Mouse (Mus musculus): ENCODE results near the gene Sdhaf1. TPM values are rescaled to one million over a fixed set of nuclear protein-coding genes. Genes with fewer than 3 reads are reported as not detected.

Gene Sdhaf1
- polyA plus RNA-seq, 1 experiment from 2014 or later = 27.4 TPM

GRCm38 (mm10) chr7:30289071-30289713, 34.5 kb downstream of the Sdhaf1 start:
- Histone ChIP-seq H3K27ac (replicated peaks) (0 out of 2 replicates have a peak overlapping the region, but pooled peaks have one; percentile 20), H3K4me2 (replicated peaks) (no peak overlapping the region), H3K36me3 (peaks cover 10% of the 10 kb centered on the region), H3K9me3 (no peaks in the 10 kb centered on the region), H3K9ac (replicated peaks) (no peak overlapping the region), H3K27me3 (peaks cover 10% of the 10 kb centered on the region), H3K4me1 (peaks cover 34% of the 10 kb centered on the region), H3K4me3 (no peak overlapping the region)
- no peak for ATAC-seq (ENCODE audit: low FRiP score, low read depth)
- 79% methylated on average over 7 of the region's 7 CpGs for WGBS

DNA sequence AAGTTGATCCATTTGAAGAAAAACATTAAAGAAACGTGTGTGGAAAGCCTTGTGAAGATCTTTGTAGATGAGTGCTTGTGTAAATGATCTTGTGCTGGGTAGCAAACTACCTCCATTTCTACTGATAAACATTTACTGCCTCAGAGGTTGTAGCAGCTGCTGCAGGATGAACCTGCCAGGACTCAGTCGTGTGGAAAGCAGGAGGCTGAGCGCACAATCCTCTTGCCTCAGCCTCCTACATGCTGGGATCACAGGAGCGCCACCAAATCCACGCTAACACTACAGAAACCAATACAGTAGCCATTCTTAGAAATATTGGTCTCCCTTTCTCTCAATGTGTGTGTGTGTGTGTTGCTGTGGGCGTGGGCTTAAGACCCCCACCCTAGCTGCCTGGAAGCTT, 35.6 kb downstream of the Sdhaf1 start:
- Histone ChIP-seq H3K9ac (replicated peaks) (no peak overlapping the region), H3K27ac (replicated peaks) (no peak overlapping the region), H3K4me2 (replicated peaks) (no peak overlapping the region), H3K9me3 (no peaks in the 10 kb centered on the region), H3K36me3 (no peaks in the 10 kb centered on the region), H3K4me1 (peaks cover 25% of the 10 kb centered on the region), H3K27me3 (peaks cover 10% of the 10 kb centered on the region), H3K4me3 (no peak overlapping the region)
- 71% methylated on average over 6 of the region's 6 CpGs for WGBS
- no peak for ATAC-seq (ENCODE audit: low FRiP score, low read depth)

GRCm38 (mm10) chr7:30286701-30287410, 36.8 kb downstream of the Sdhaf1 start:
- H3K36me3 ChIP-seq = no peaks in the 10 kb centered on the region
- no peak overlapping the region for H3K4me3 ChIP-seq
- peaks cover 15% of the 10 kb centered on the region for H3K4me1 ChIP-seq
- 70% methylated on average over 8 of the region's 8 CpGs for WGBS
- H3K4me2 ChIP-seq (replicated peaks) = no peak overlapping the region
- no peak overlapping the region for H3K9ac ChIP-seq (replicated peaks)
- no peak overlapping the region for H3K27ac ChIP-seq (replicated peaks)
- peaks cover 10% of the 10 kb centered on the region for H3K27me3 ChIP-seq
- H3K9me3 ChIP-seq = no peaks in the 10 kb centered on the region
- ATAC-seq (ENCODE audit: low FRiP score, low read depth) = no peak

DNA sequence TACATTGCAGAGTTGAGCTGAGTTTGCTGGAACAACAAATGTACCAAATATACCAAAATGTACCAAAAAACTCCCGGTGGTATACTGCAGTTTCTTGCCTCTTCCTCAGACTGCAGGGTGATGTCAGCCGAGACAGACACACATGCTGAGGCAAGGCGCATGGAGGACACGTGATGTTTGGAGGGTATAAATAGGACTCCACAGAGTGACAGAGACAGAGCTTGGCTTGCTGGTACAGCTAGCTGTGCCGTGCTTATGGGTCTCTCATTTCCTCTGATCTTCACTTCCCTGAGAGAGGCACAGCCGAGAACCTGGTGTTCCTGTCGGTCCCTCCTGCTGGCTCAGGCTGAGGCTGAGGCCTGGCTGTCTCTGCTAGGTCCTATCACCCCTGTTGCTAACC, 41.0 kb downstream of the Sdhaf1 start:
- Histone ChIP-seq H3K4me1 (peaks cover 15% of the 10 kb centered on the region), H3K9me3 (no peaks in the 10 kb centered on the region), H3K27me3 (0 out of 2 replicates have a peak, but pooled peaks cover 5% of the 10 kb centered on the region), H3K36me3 (no peaks in the 10 kb centered on the region), H3K4me3 (no peak overlapping the region), H3K27ac (replicated peaks) (no peak overlapping the region), H3K4me2 (replicated peaks) (no peak overlapping the region), H3K9ac (replicated peaks) (no peak overlapping the region)
- 78% methylated on average over 7 of the region's 7 CpGs for WGBS
- ATAC-seq (ENCODE audit: low FRiP score, low read depth) = no peak

DNA sequence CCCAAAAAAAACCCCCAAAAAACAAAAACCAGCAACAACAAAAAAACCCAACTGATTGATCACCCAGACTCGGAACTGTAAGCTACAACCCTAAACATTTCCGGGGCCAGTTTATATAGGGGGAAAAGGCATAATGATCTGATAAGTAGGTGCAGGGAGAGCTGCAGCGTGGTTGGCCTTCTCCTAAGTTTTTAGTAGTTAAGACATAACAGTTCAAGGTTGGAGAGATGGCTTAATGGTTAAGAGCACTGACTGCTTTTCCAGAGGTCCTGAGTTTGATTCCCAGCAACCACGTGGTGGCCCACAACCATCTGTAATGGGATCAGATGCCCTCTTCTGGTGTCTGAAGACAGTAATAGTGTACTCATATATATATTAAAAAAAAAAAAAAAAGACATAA, 42.2 kb downstream of the Sdhaf1 start:
- Histone ChIP-seq H3K36me3 (no peaks in the 10 kb centered on the region), H3K9ac (replicated peaks) (no peak overlapping the region), H3K9me3 (no peaks in the 10 kb centered on the region), H3K27me3 (0 out of 2 replicates have a peak, but pooled peaks cover 5% of the 10 kb centered on the region), H3K4me2 (replicated peaks) (no peak overlapping the region), H3K27ac (replicated peaks) (peak overlapping the region; percentile 97; the same call in 1 of the 2 replicates), H3K4me1 (peaks cover 13% of the 10 kb centered on the region), H3K4me3 (no peak overlapping the region)
- no peak for ATAC-seq (ENCODE audit: low FRiP score, low read depth)
- WGBS = 78% methylated on average over 4 of the region's 4 CpGs

DNA sequence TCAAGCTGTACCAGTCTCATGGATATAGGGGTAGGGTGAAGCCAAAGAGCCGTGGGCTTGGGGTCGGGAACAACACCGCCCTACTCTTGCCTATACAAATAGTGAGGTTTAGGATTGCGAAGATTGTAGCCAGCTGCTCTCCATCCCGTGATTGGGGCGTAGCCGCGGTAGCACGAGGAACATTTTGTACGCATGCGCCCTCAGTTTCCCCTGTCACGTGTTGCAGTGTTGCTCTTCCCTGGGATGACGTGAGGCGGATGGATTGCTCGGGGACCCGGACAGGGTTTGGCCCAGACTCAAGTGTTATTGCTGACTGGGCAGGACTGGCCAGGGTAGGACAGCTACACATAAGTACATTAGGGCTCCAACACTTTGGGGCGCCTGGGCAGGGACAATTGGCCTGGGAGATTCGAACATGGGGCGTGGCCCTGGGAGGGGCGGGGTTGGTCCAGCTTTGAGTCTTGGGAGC, 43.0 kb downstream of the Sdhaf1 start:
- H3K27me3 ChIP-seq = no peaks in the 10 kb centered on the region
- H3K4me1 ChIP-seq = peaks cover 13% of the 10 kb centered on the region
- peak overlapping the region; percentile 97 for H3K27ac ChIP-seq (replicated peaks)
- H3K9ac ChIP-seq (replicated peaks) = peak overlapping the region; percentile 58
- ATAC-seq (ENCODE audit: low FRiP score, low read depth) = peak; percentile 82
- H3K4me3 ChIP-seq = peak overlapping the region; percentile 65
- no peaks in the 10 kb centered on the region for H3K36me3 ChIP-seq
- no peaks in the 10 kb centered on the region for H3K9me3 ChIP-seq
- H3K4me2 ChIP-seq (replicated peaks) = peak overlapping the region; percentile 84
- WGBS = under 1% methylated on average over 20 of the region's 20 CpGs

DNA sequence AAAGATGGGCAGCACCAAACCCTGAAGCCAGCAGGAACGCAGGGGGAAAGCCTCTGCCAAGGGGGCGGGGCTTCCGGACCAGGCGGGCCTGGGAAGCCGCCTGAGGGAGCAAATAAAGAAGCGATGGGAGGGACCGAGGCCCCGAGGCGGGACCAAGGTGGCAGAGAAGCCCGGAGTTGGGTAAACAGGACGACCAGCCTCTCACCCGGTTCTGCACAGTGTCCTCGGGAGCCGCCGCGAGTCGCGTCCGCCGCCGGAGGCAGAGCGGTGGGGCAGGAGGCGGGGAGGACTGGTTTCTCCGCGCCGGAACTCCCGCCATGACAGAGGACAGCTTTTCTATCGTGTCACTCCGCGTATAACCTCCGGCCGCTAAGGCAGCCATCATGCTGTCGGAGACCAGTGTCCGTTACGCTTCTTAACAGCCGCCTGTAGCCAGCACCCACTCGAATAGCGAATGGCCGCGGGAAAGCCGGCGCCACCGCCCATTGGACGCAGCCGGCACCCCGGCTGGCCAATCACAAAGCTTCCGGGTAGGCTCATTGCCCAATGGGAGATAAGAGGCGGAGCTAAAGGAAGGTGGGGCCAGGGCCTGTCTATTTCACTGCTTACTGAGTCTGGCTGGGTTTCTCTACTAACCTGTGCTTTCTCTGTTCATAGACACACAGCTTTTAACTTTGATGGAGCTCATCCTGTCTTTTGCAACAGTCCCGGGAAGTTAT, 43.6 kb downstream of the Sdhaf1 start, which contains the start of the genes Thap8 and Wdr62:
Thap8 (plus strand) TSS at position 144 of the 719 bp plus-strand sequence.
Wdr62 (minus strand) TSS at position 469 of the 719 bp plus-strand sequence.
- 0% methylated on average over 49 of the region's 49 CpGs for WGBS
- H3K9me3 ChIP-seq = no peaks in the 10 kb centered on the region
- H3K4me1 ChIP-seq = peaks cover 13% of the 10 kb centered on the region
- peak; percentile 95 for ATAC-seq (ENCODE audit: low FRiP score, low read depth)
- H3K36me3 ChIP-seq = no peaks in the 10 kb centered on the region
- H3K4me2 ChIP-seq (replicated peaks) = peak within 1 kb of the TSS; percentile 84
- peak within 1 kb of the TSS; percentile 65 for H3K4me3 ChIP-seq
- no peaks in the 10 kb centered on the region for H3K27me3 ChIP-seq
- peak within 1 kb of the TSS; percentile 58 for H3K9ac ChIP-seq (replicated peaks)
- H3K27ac ChIP-seq (replicated peaks) = peak within 1 kb of the TSS; percentile 97

GRCm38 (mm10) chr7:30279536-30279935, 44.2 kb downstream of the Sdhaf1 start:
- no peaks in the 10 kb centered on the region for H3K36me3 ChIP-seq
- peak overlapping the region; percentile 65 for H3K4me3 ChIP-seq
- ATAC-seq (ENCODE audit: low FRiP score, low read depth) = peak; percentile 16; the same call in 1 of the 2 replicates
- peak overlapping the region; percentile 84 for H3K4me2 ChIP-seq (replicated peaks)
- H3K9ac ChIP-seq (replicated peaks) = peak overlapping the region; percentile 55
- H3K9me3 ChIP-seq = no peaks in the 10 kb centered on the region
- H3K27me3 ChIP-seq = no peaks in the 10 kb centered on the region
- peaks cover 13% of the 10 kb centered on the region for H3K4me1 ChIP-seq
- WGBS = 0% methylated on average over 6 of the region's 6 CpGs
- peak overlapping the region; percentile 97; the same call in 1 of the 2 replicates for H3K27ac ChIP-seq (replicated peaks)

- 67% methylated on average over 2 of the region's 2 CpGs for WGBS
- H3K9ac ChIP-seq (replicated peaks) = peak overlapping the region; percentile 55; the same call in 1 of the 2 replicates
- H3K4me2 ChIP-seq (replicated peaks) = peak overlapping the region; percentile 84
- no peaks in the 10 kb centered on the region for H3K9me3 ChIP-seq
- H3K36me3 ChIP-seq = no peaks in the 10 kb centered on the region
- peaks cover 13% of the 10 kb centered on the region for H3K4me1 ChIP-seq
- peak overlapping the region; percentile 65; the same call in 1 of the 2 replicates for H3K4me3 ChIP-seq
- H3K27me3 ChIP-seq = no peaks in the 10 kb centered on the region
- no peak for ATAC-seq (ENCODE audit: low FRiP score, low read depth)
- H3K27ac ChIP-seq (replicated peaks) = no peak overlapping the region
These were observed 44.8 kb downstream of the Sdhaf1 start for GRCm38 (mm10) chr7:30278911-30279310.

GRCm38 (mm10) chr7:30274383-30274782, 49.3 kb downstream of the Sdhaf1 start:
- Histone ChIP-seq H3K4me3 (no peak overlapping the region), H3K36me3 (peaks cover 15% of the 10 kb centered on the region; the same call in 1 of the 2 replicates), H3K4me2 (replicated peaks) (no peak overlapping the region), H3K9me3 (no peaks in the 10 kb centered on the region), H3K27ac (replicated peaks) (no peak overlapping the region), H3K4me1 (peaks cover 4% of the 10 kb centered on the region), H3K27me3 (no peaks in the 10 kb centered on the region), H3K9ac (replicated peaks) (no peak overlapping the region)
- ATAC-seq (ENCODE audit: low FRiP score, low read depth) = no peak
- WGBS = 88% methylated on average over 6 of the region's 6 CpGs
